Comparison of ENCODE assay signal across 8 mouse cellular contexts in the genomic region with DNA sequence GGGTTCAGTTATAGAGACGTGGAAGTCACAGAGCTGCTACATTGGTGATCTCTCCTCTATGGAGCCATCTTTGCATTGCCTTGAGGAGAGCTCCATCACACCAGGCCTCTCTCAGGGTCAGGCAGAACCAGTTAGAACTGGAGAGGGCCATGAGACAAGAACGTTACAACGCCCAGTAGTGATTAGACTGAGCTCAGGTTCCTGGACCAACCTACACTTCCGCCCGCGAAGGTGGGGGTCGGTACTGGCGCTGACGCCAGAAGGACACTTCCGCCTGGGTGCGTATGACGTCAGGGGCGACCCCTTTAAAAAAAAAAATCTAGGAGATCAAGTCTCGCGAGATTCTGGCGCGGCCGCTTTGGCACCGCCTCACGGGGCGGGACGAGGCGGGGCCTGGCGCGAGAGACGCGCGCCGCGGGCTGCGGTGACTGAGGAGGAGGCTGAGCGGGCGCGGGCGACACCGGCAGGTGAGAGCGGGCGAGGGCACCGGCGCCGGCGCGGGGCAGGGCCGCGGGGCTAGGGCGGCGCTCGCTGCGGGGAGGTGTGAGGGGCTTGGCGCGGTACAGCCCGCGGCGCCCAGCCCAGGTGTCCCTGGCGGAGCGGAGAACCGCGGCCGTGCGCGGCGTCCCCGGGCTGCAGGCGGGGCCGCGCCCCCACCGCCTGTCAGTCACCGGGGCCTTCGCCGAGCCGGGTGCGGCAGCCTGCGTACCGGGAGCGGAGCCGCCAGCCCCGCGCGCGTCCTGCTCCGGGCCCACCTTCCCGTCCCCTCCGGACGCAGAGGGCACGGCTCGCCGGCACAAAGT. TPM values are rescaled to one million over a fixed set of nuclear protein-coding genes. Genes with fewer than 3 reads are reported as not detected.
DNase-seq lines count a peak whose midpoint lies in the region; ATAC-seq and TF ChIP-seq lines count a peak whose summit lies in the region.

A gene (plus strand): TSS at position 415 of the 803 bp plus-strand sequence.

- TF ChIP-seq CTCF in E14TG2a.4 (conservative IDR thresholded peaks at IDR 0.05; ENCODE audit: low read length), result no peak

- peak; percentile 98 for ATAC-seq in forebrain, embryonic 13.5 days
- peak; percentile 98 for ATAC-seq in neural tube, embryonic 15.5 days (ENCODE audit: low FRiP score)

- peak within 1 kb of the TSS; percentile 96 for H3K4me3 ChIP-seq in E14TG2a.4 (replicated peaks; ENCODE audit: low read length)
- peak within 1 kb of the TSS; percentile 77 for H3K4me3 ChIP-seq in forebrain, embryonic 13.5 days
- peak within 1 kb of the TSS; percentile 64 for H3K4me3 ChIP-seq in neural tube, embryonic 15.5 days (replicated peaks)

- WGBS in forebrain, embryonic 13.5 days, result 2% methylated on average over 59 of the region's 87 CpGs
- 2% methylated on average over 65 of the region's 87 CpGs for WGBS in neural tube, embryonic 15.5 days

- H3K9ac ChIP-seq in forebrain, embryonic 13.5 days, result peak within 1 kb of the TSS; percentile 84
- H3K9ac ChIP-seq in neural tube, embryonic 15.5 days (replicated peaks), result peak within 1 kb of the TSS; percentile 70

- H3K27ac ChIP-seq in forebrain, embryonic 13.5 days, result peak within 1 kb of the TSS; percentile 82
- peak within 1 kb of the TSS; percentile 90 for H3K27ac ChIP-seq in neural tube, embryonic 15.5 days (replicated peaks)

- 0 out of 2 replicates have a peak, but pooled peaks cover 4% of the 10 kb centered on the region for H3K36me3 ChIP-seq in E14TG2a.4 (ENCODE audit: insufficient read depth, low read length)
- H3K36me3 ChIP-seq in forebrain, embryonic 13.5 days (ENCODE audit: poor library complexity, severe bottlenecking), result no peaks in the 10 kb centered on the region
- no peaks in the 10 kb centered on the region for H3K36me3 ChIP-seq in neural tube, embryonic 15.5 days

- intact Hi-C loops in heart, postnatal 14 days (cut with DNase I), result loop anchor here (5.0 kb wide), 1 partner anchor 62 kb away; no protein-coding TSS in a partner anchor

- no peaks in the 10 kb centered on the region for H3K27me3 ChIP-seq in E14TG2a.4 (ENCODE audit: insufficient read depth, low read length)
- 0 out of 2 replicates have a peak, but pooled peaks cover 3% of the 10 kb centered on the region for H3K27me3 ChIP-seq in forebrain, embryonic 13.5 days
- no peaks in the 10 kb centered on the region; the same call in 1 of the 2 replicates for H3K27me3 ChIP-seq in neural tube, embryonic 15.5 days (replicated peaks)

- peak within 1 kb of the TSS; percentile 78 for H3K4me2 ChIP-seq in forebrain, embryonic 13.5 days
- peak within 1 kb of the TSS; percentile 89 for H3K4me2 ChIP-seq in neural tube, embryonic 15.5 days

- H3K4me1 ChIP-seq in E14TG2a.4 (replicated peaks; ENCODE audit: low read depth, low read length), result peaks cover 23% of the 10 kb centered on the region
- peaks cover 11% of the 10 kb centered on the region for H3K4me1 ChIP-seq in forebrain, embryonic 13.5 days
- peaks cover 11% of the 10 kb centered on the region for H3K4me1 ChIP-seq in neural tube, embryonic 15.5 days

- peak; percentile 90 for DNase-seq in c-Kit-positive CD71-positive TER-119-positive erythroid progenitor cells, embryonic 14.5 days (ENCODE audit: low spot score)
- DNase-seq in heart, postnatal 14 days, result peak; percentile 95 to 97
- DNase-seq in layer of hippocampus, adult 11-12 months (ENCODE audit: low spot score), result peak; percentile 95
- peak; percentile 91 to 93 for DNase-seq in lung, adult 18-20 months
- peak; percentile 95 for DNase-seq in testis, postnatal 14 days (ENCODE audit: low spot score)

- H3K9me3 ChIP-seq in E14TG2a.4 (ENCODE audit: low read length), result no peaks in the 10 kb centered on the region
- no peaks in the 10 kb centered on the region for H3K9me3 ChIP-seq in forebrain, embryonic 13.5 days (replicated peaks)
- H3K9me3 ChIP-seq in neural tube, embryonic 15.5 days (replicated peaks), result no peaks in the 10 kb centered on the region

RNA-seq across cellular contexts. Expression of the gene that starts here (rescaled TPM):
- polyA plus RNA-seq in forebrain, embryonic 13.5 days (2015; fragmentation: Nextera tagmentation; extraction: Ambion mirVana), result 14.7 and 15.3 TPM in 2 replicates
- total RNA-seq in heart, postnatal 14 days (2021), result 10 to 100 TPM; 14.9 to 15.8 TPM
- 12.1 and 13.2 TPM in 2 replicates for polyA plus RNA-seq in neural tube, embryonic 15.5 days (2015; fragmentation: Nextera tagmentation; extraction: Ambion mirVana)

Comparison
In these comparisons a context has a peak if more than half of its experiments do, and no peak if none do; other contexts are left out.
1. Peak in every context shown above with its lines: DNase-seq, ATAC-seq, H3K4me3 ChIP-seq and H3K27ac ChIP-seq.